Mouse (Mus musculus) liver, embryonic 16.5 days (tissue): ENCODE results near the gene Zfp169. TPM values are rescaled to one million over a fixed set of nuclear protein-coding genes. Genes with fewer than 3 reads are reported as not detected.
A peak's percentile ranks its signal among the peaks of the same experiment; 100 is the strongest.

Experiments used
- ATAC-seq: fragments of 200-750 bp; cut with Nextera tagmentation; 2 replicates; pipeline ENCODE4 v1.8.0; 2017; ENCODE audit warnings: low read depth, mild to moderate bottlenecking, moderate number of reproducible peaks, moderate library complexity
- H3K27ac ChIP-seq: fragments of 300-500 bp; sonication (generic); 2 replicates; pipeline ENCODE4 v1.5.1; 2014; ENCODE audit warnings: mild to moderate bottlenecking, low read length
- H3K27me3 ChIP-seq: fragments of 300-500 bp; sonication (generic); 2 replicates; pipeline ENCODE4 v1.6.1; 2014; ENCODE audit warnings: low read depth, low read length, mixed read lengths; ENCODE audit not compliant: control insufficient read depth, insufficient read depth
- H3K36me3 ChIP-seq: fragments of 300-500 bp; sonication (generic); 2 replicates; pipeline ENCODE4 v1.6.1; 2014; ENCODE audit warnings: mild to moderate bottlenecking; ENCODE audit not compliant: control insufficient read depth, insufficient read depth
- H3K4me1 ChIP-seq: fragments of 300-500 bp; sonication (generic); 2 replicates; pipeline ENCODE4 v1.6.1; 2014; ENCODE audit warnings: low read depth, low read length, mixed read lengths; ENCODE audit not compliant: control insufficient read depth
- H3K4me2 ChIP-seq: fragments of 300-500 bp; sonication (generic); 2 replicates; pipeline ENCODE4 v1.6.1; 2014; ENCODE audit warnings: low read depth, low read length, mixed read lengths
- H3K4me3 ChIP-seq: fragments of 300-500 bp; sonication (generic); 2 replicates; pipeline ENCODE4 v1.5.1; 2014; ENCODE audit warnings: low read depth, mild to moderate bottlenecking, low read length
- H3K9ac ChIP-seq: fragments of 300-500 bp; sonication (generic); 2 replicates; pipeline ENCODE4 v1.6.1; 2014; ENCODE audit warnings: low read depth, low read length
- H3K9me3 ChIP-seq: fragments of 300-500 bp; sonication (generic); replicated peaks from 2 replicates; pipeline ENCODE4 v1.6.1; 2016; ENCODE audit warnings: low read length; ENCODE audit not compliant: control insufficient read depth
- WGBS: fragments of 180-500 bp; shearing (Covaris S2); extraction: QIAGEN DNeasy Blood & Tissue Kit; methylation state at CpG from one replicate; pipeline ENCODE4 v1.1.7; 2014; ENCODE audit not compliant: insufficient replicate concordance; 5-methylcytosine and 5-hydroxymethylcytosine counted together
- microRNA counts: library from miRNA; unstranded; fragments of <30 nt; microRNA quantifications from one replicate; lab custom pipeline; 2016
- microRNA-seq: library from miRNA; unstranded; fragments of <30 nt; microRNA quantifications from one replicate; pipeline ENCODE4, GENCODE M21; 2016
- polyA plus RNA-seq: library from polyadenylated mRNA; unstranded; fragments of >200 nt; fragmentation: Nextera tagmentation; extraction: Ambion mirVana; gene quantifications from 2 replicates; pipeline ENCODE4 v1.2.1, GENCODE M21; 2015

Zfp169 gene
- polyA plus RNA-seq, 1 experiment from 2014 or later: 1.1 TPM

DNA sequence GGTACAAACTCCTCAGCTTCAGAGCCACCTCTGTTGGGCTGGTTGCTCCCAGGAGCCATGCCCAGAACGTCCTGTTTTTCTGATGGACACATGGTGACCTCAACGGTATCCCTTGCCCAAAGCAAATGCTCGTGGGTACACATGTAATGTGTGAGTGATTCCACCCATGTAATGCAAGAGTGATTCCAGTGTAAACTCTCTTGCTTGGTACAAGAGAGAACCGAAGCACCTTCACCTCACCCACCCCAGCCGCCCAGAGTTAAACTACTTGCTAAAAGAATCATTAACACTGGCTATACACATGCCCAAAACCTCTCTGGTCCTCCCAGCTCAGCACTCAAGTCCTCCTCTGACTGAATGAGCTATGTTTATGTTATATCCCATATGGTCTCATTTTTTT lies 74.9 kb downstream of the Zfp169 start:
- no peak for ATAC-seq
- Histone ChIP-seq H3K4me2 (no peak overlapping the region), H3K27me3 (no peaks in the 10 kb centered on the region), H3K4me1 (no peaks in the 10 kb centered on the region), H3K27ac (no peak overlapping the region), H3K36me3 (no peaks in the 10 kb centered on the region), H3K4me3 (no peak overlapping the region), H3K9ac (no peak overlapping the region), H3K9me3 (no peaks in the 10 kb centered on the region)
- 41% methylated on average over 5 of the region's 5 CpGs for WGBS

MicroRNAs within 50 kb of the gene (microRNA counts, 519-probe panel; counts per million panel counts)
- microRNA mmu-let-7a (lab: Ali Mortazavi, UCI) (4,036 counts per million, percentile 96 among the panel's probes with 10 or more counts), microRNA mmu-let-7d (lab: Ali Mortazavi, UCI) (3,867 counts per million, percentile 95 among the panel's probes with 10 or more counts), microRNA mmu-let-7f (lab: Ali Mortazavi, UCI) (3,401 counts per million, percentile 90 among the panel's probes with 10 or more counts)

Small RNA genes within 50 kb of the gene (microRNA-seq; reads per million reads assigned to microRNA genes)
- not detected for gene Gm24111
- gene Mirlet7a-1: 285 reads per million, percentile 64 among the genes with 10 or more reads in this experiment
- 11,334 reads per million, percentile 93 among the genes with 10 or more reads in this experiment for gene Mirlet7d
- not detected for gene Mirlet7f-1

Other genes starting within 250 kb of the Zfp169 start
- gene A830005F24Rik, start 119 bp upstream of the Zfp169 start, polyA plus RNA-seq: 0.22 and 0.28 TPM in 2 replicates
- gene Ptpdc1, start 112.2 kb upstream of the Zfp169 start, polyA plus RNA-seq: 0.33 and 0.64 TPM in 2 replicates
- 0.19 TPM in 2 replicates for gene Barx1, start 149.5 kb upstream of the Zfp169 start, polyA plus RNA-seq